Mouse (Mus musculus) liver (tissue): Measurements from ENCODE around the gene Serpinb7.
A peak's percentile ranks its signal among the peaks of the same experiment; 100 is the strongest.

ENCODE experiments used
- DNase-seq: peaks from one replicate; pipeline ENCODE4 v3.0.0-alpha.2; 2020; ENCODE audit warnings: mixed read lengths

Serpinb7 gene

DNA sequence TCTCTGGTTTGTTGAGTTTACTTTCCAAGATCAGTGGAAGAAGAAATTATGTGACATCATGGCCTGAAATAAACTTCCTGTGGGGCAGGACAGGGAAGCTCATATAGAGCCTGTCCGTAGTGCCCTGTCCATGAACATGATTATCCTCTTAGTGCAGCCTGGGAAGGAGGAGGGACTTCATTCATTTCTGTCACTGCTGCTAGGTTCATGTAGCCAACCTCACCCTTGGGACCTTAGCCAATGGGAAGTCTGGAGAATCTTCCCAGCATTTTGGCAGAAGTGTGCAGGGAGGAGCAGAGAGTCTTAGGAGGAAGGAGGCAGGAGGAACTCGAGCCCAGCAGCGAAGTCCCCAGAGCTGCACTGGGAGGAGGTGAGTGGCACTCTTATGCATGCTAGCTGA, at the start of gene Serpinb7:
Gene Serpinb7 (plus strand): TSS at position 301 of the 400 bp plus-strand sequence.
- DNase-seq, result no peak

DNA sequence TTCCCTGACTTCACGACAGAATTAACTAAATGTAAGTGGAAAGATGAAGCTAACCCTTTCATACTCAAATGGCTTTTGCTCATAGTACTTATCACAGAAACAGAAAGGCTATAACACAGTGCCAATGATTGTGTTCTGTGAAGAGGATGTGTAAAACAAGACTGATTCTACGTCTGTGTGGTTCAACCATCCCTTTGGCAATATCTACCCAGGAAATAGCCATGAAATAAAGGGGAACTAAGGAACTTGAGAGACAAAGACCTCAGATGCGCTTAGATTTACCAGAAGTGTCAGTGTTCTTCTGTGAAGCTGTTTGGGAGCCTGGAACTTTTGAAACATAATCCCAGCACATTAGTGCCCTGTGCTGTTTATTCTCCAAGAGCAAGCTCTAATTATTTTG, 49.1 kb upstream of the Serpinb7 start:
- no peak for DNase-seq

DNA sequence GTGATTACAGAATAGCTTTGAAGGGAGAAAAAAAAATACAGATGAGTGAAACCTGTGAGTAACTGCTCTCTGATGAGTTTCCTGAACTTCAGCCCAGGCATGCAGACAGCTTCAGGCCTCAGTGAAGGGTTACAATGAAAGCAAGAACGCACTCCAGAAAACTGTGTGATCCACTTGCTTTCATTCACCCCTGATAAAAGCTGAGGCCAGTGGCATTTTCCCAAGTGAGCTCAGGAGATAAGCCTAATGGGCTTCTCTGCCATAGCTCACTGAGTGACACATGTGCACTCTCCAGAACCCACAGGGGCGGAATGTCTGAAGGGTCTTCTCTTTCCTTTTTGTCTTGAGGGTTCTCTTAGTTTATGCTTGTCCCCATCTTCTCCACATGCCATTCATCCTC, 48.3 kb upstream of the Serpinb7 start:
- DNase-seq, result no peak

DNA sequence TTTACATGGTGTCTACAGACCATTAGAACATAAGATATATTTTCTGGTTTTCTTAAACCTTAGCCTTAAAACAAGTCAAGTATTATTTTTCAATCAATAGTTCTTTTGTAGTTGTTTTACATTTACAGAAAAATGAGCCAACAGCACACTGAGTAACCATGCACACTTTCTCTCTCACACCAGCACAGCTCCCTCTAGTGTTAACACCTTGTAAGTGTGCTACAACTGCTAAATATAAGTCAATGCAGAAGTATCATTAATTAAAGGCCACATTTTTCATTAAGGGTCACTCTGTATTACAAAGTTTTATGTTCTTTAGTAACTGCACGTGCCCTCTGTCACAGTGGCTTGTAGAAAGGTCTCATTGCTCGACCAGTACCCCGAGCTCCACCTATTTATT, 46.4 kb upstream of the Serpinb7 start:
- no peak for DNase-seq

DNA sequence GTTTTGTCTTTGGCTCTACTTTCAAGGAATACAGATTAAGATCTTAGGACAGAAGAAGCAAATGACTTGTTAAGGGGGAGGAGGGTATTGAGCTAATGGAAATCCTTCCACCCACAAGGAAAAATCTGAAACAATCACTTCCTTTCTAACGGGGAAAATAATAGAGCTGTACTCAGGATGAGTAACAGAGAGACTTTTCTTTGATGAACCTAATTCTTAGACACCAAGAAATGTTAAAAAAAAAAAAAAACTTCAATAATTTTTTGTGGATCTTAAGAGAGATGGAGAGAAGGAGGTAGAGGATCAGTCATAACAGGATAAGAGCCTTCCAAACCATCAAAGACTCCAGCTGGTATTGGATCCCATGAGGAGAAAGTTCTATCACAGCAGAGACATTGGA, 38.6 kb upstream of the Serpinb7 start, which contains the start of gene Serpinb11:
Gene Serpinb11 (plus strand): TSS at position 301 of the 400 bp plus-strand sequence.
- DNase-seq, result no peak

DNA sequence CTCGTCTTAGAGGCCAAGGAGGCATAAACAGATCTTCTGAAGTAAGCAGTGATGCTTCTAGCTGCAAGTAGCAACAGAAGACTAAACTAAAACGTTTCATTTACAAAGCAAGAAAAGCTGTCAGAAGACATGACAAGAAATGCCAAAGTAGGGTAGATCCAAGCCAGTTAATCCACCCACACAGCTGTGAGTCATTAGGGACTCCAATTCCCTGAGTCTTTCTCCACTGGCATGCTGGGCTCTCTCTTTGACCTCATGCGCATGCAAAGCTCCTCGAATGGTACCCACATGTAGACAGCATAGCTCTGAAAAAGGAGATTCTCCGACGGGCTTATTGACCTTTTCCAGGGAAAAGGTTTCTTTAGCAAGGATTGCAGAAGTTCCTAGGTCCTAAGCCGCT, 33.5 kb upstream of the Serpinb7 start:
- no peak for DNase-seq

DNA sequence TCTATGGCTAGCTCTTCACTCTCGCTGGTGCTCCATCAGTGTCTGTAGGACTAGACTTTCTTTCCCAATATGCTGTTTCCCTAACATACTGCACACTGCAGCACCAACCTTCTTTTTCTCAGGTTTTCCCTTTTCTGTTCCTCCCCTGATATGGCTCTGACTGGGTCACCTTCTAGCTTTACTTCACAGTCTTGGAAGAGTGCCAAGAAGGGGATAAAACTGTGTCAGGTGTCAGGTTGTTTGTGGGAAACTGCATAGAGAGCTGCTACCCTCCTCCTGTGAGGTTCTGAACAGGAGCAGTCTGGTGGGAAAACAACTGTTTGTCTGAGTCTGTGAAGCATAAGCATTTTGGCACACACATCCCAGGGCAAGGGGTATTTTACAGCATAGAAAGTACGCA, 30.5 kb upstream of the Serpinb7 start:
- DNase-seq, result no peak

DNA sequence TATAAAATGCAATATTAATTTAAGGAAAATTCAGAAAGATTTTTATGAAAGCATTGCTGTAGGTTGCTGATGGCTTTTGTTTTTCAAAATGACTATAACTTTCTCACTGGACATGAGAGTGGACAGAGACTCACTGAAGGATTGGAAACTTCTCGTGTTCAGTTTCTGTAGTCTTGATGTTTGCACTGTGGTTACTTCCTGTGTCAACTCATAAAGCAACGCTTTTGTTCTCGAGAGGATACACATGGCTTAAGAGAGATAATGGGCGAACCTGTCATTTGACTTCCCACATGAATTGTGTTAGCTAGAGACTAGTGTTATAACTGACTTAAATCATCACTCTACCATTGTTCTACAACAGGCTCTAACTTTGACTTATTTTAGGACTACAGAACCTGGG, 22.5 kb upstream of the Serpinb7 start:
- no peak for DNase-seq

DNA sequence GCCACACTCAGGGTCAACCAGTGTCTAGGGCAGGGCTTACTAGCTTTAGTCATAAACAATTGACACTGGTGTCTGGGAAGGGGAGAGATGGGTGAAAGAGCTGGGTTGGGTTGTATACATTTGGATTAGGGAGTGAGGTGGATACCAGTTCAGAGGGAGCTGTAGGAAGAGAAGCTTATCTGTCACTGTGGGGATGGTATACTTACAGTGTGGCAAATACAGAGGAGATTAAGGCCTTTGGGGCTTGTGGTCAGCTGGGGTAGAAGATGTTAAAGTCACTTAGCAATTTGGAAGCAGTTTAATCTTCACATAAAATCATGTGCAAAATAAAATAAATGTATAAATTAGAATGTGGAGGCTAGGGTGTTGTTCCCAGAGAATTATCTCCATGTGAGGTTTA, 21.1 kb upstream of the Serpinb7 start:
- no peak for DNase-seq

DNA sequence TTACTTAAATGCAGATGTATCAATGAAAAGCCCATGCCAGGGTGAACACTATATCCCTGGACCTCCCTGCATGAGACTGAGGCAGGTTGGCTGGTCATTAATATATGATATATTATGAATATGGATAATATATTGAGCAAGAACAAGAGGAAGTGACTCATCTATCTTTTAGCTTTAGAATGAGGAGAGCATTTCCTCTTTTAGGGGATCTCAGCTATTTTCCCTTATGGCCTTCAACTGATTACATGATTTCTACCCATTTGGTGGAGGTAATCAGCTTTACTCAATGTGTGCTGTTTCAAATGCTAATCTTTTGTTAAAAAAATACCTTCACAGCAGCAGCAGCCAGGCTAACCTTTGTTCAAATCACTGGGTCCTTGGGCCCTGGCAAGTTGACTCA, 18.0 kb upstream of the Serpinb7 start:
- DNase-seq, result no peak

DNA sequence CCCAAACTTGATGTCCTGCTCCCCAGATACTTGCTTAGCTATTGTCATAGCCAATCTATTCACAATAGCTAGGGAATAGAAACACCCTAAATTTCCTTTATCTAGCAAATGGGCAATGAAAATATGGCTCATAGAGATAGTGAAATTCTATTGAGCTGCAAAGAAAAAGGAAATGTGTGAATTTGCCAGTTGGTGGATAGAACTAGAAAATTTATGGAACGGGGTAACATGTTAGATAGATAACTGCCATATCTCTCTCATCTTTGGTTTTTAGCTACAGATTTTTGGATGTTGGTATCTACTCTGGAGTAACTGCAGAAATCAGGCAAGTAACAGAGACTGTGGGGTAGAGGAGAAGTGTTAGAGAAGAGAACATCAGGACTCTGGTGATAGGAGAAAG, 17.1 kb upstream of the Serpinb7 start:
- DNase-seq, result no peak

DNA sequence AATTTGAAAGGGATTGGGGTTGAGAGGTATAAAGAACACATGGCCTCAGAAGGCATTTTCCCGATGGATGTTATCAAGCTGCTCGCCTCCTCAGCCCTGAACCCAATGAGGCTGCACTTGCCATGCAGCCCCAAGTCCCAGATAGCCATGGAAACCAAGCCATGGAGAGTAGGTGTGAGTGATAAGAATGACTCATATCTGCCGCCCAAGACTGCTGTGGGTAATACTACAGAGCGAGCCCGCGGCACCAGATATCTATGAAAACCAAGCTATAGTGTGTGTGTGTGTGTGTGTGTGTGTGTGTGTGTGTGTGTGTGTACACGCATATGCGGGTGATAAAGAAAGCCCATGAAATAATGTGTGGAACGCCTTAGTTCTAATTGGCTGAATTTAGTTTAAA, 14.9 kb upstream of the Serpinb7 start:
- peak; percentile 39 for DNase-seq

DNA sequence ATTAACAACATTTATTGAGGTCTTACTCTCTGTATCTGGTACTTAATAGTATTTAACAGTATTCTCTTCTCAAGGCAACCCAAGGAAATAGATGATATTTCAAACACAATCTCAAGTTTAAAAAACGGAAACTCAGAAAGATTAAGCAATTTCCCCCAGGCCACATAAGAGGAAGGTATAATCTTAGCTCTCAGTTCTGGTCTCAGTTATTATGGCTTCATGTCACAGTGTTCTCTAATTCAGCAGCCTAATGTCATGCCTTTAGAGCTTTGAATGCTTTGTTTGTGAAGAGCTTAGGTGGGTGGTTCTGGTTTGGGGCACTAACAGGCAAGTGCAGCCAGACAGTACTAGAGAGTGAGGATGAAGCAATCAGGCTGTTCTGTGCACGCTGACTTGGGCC, 9.7 kb upstream of the Serpinb7 start:
- DNase-seq, result no peak

DNA sequence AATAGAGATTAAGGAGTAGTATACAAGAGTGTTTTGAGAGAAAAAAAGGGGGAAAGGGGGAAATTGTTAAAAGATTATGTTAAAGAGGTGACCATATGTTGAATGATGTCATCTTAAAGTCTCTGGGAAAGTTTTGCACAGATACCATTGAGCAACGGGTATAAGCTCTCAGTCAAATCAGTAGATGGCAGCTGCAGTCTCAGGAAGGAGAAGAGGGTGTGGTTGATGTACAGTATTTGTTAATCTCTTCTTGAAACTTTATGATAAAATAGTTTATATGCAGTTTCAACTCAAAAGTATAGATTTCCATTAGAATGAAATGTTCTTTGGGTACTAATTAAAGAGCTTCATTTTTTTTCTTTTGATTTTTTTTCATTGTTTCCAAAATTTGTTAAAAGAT, 2.0 kb upstream of the Serpinb7 start:
- no peak for DNase-seq

DNA sequence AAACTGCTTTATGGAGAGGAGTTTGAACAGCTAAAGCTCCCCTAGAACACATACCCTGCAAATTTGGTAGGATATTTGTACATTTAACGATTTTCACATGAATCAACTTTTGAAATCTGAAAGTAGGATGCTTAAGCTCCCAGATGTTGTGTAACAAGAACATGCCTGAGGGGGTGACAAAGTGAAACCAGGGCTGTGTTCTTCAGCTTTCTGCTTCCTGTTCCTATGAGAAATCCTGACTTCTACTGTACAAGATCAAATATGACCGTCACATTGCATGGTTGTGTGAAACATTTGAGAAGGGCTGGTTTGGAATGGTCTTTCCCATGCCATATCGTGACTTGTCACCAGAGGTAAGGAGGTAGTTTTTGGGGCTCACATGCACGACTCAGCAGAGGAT, 2.6 kb downstream of the Serpinb7 start:
- DNase-seq, result no peak

DNA sequence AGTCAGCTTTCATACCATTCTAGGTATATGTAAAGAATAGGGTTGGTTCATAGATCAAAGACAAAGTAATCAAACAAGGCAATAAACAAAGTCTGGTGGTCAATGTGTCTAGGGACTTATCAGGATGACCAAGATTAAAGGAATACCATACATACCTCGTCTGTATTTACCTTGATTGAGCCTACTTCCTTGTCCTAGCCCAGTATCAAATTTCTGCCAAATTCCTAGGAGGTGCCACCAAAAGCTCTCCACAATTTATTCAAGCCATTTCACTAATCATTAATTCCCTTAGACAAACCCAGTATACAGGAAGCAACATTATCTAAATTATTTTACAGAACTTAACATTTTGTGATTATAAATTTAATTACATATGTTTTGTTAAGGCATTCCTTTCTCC, 15.2 kb downstream of the Serpinb7 start:
- DNase-seq, result no peak

DNA sequence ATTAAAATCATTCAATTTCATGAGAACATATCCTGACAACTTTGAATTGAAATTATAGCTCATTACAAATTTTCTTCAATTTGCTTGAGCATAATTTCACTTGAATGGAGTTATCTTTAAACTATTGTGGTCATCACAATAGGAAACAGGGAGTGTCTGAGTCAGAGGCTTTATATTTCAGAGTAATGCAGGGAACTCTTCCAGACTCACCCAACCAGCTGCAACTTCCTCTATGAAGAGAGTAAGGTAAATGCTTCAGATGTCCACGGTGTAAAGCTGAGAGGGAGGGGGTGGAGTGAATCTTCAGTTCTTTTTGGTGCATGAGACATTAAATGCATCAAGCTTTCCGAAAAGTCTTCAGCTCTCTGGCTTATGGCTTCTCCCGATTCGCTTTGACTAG, 23.0 kb downstream of the Serpinb7 start:
- no peak for DNase-seq

DNA sequence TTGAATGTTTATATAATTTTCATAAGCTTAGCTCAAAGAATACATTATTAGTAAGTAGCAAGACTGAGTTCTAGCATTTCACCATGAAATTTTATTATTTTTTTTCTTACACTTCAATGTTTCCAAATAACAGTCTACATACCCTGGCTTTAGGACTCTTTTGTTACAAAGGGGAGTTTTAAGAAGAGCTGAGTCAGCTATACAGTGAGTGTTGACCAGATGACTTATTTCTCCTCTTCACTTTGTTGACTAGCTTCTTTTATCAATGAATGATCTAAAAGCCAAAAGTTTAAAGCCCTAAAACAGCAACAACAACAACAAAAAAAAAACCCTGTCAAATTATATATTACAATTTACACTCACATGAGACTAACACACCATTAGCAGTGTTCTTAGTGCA, 31.8 kb downstream of the Serpinb7 start:
- DNase-seq, result no peak

DNA sequence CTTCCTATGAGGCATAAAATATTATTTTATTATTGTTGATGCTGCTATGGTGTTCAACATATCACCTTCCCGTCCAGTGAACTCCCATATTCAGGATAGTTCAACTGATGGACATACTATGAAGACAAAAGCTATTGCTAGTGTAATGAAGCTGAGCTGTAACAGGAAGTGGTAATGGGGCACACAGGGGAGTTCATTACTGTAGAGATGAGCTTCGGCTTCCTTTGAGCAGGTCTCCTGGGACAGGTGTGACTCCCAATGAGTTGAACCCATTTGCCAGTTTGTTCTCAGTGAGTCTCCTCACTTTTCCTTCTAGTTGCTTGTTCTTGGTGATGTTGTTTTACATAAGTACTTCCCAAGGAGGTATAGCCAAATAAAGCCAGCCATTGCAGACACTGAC, 36.1 kb downstream of the Serpinb7 start:
- DNase-seq, result no peak

DNA sequence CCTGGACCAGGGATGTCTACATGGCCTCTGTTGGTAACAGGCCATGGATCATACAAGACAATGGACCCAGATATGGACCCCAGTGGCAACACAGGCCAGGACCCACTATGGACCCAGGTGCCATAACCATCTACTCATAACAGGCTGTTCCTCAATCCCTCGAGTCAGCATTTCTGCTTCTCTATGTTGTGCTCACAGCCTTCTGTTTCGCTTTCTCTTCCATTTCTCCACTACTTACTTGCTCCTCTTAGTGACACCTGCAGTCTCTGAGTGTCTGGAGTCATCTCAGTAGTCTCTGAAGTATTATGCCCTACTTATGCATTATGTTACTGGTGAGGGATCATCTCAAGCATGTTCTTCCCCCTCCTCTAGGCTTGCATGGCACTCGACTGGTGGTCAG, 40.0 kb downstream of the Serpinb7 start:
- no peak for DNase-seq

DNA sequence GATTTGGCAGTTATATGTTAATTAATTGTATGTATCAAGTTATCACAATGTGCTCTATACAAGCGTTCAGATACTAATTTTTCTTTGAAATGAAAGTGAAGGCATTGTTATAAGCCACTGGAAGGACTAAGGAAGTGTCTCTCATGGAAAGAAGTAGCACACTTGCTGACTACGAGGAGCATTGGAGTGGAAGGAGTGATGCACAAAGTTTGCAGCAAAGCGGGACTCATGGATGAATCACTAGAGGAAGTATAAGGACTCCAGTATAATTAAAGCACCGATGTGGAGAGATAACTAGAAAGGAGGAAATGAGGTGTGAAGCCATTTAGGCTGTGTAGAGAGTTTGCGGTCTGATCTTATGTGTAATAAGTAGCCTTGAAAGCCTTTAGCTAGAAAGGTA, 45.9 kb downstream of the Serpinb7 start:
- no peak for DNase-seq

DNA sequence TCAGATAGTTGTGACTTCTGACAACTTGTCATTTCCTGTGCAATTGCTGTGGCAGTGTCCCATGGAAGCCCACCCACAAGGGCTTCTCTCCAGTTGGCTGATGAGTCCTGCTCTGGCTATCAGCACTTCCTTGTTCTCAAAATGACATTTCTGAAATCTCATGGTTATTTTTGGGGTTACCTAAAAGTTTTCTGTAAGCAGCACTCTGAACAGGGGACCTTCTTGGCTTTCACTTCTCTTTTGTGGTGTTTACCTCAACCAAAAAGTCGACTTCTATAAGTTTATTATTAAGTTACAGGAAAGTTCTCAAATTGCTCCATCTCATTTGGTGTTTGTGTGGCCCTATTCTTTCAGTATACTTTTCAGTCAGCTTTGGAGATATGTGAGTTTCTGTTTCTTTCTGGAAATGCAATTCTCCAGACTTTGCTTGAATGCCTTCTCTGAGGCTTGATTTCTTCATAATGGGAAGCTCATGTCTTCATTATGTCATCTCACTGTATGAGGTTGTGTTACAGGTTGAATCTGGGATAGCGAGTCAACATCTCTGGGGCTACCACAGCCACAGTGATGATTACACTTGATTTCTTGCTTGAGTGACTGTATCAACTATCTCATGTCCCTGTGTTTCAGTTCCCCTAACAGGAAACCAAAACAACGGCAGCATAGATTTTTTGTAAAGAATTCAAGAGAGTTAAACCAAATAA, 47.9 kb downstream of the Serpinb7 start:
- DNase-seq, result no peak

DNA sequence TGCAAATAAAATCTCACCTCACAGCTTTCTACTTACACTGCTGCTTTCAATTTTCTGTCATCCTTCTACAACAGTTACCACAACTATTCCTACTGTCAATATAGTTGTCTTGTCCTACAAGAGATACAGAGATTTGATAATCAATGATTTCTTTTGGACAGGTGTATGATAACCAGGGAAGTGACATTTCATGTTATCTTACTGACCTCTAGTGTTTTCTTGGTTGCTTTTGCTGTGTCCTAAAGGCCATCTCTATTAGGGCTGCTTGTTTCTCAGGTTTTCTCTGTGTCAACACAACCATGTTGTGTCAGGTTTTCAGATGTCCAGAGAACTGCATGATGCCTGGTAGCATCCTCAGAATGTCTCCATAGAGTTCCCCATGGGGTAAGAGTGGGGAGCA, 80.5 kb downstream of the Serpinb7 start:
- DNase-seq, result no peak

DNA sequence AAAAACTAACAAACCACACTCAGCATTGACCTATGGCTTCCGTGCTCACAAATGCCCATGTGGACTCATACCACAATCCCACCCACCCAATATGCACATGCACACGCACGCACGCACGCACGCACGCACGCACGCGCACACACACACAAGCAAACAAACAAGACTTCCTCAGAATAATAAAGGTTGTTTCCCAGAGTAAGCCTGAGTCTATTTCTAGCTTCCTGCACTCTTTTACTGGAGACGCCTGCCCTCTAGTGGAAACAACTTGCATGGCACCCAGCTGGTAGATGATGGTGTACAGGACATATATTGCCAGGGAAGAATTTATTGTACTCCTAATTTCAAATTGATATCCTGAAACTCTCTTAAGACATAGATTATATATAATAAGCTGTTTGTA, 82.0 kb downstream of the Serpinb7 start:
- peak; percentile 73 for DNase-seq

DNA sequence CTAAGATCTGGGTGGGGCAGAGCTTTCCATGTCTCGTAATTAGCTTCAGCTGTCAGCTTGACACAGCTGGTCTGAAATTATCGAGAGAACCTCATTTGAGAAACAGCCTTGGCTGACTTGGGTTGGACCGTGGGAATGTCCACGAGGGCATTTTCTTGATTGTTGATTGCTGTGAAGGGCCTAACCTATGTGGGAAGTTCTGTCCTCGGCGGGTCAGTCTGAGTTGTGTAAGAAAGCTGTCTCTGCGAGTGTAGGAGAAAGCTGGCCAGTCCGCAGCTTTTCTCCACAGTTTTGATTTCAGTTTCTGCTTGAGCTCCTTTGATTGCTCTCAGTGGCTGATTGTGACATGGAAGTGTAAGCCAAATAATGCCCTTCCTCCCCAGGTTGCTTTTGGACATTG, 90.1 kb downstream of the Serpinb7 start:
- no peak for DNase-seq

DNA sequence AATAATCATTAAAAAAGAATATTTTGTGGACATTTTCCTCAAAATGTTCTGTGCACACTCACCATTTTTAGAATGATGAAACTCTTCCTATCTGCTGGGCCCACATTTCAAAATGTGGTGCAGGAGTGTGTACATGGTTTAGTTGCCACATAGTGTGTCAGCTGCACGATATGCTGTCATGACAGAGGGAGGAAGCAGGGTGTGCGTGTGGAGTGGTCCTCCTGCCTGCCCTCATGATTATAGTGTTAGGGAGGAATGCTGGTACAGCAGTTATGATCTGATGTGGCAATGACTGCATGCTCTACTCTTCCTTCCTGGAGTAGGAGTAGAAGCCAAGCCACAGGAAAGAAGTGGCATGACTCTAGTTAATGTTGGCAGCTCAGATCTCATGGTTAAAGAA, 97.3 kb downstream of the Serpinb7 start:
- peak; percentile 8 for DNase-seq
